Mouse (Mus musculus) gonadal fat pad, adult 2 months (tissue): ENCODE results near the gene Narf. TPM values are rescaled to one million over a fixed set of nuclear protein-coding genes. Genes with fewer than 3 reads are reported as not detected.

ENCODE experiments used
- DNase-seq: peaks from one replicate; pipeline ENCODE4 v3.0.0-alpha.2; 2012; ENCODE audit warnings: low read depth
- polyA plus RNA-seq: library from polyadenylated mRNA; depleted of rRNA; stranded (reverse); fragments of >200 nt; gene quantifications from 2 replicates; pipeline ENCODE4 v1.2.3, GENCODE M21; 2012; rRNA removed

Narf gene
- polyA plus RNA-seq, 1 experiment: 48.1 TPM

- DNase-seq: no peak
Measured at GRCm38 (mm10) chr11:121235475-121236238, 1.4 kb upstream of the Narf start.

- DNase-seq: no peak
Measured at GRCm38 (mm10) chr11:121237345-121238128, 484 bp downstream of the Narf start.

- no peak for DNase-seq
Measured at GRCm38 (mm10) chr11:121239669-121240068, 2.6 kb downstream of the Narf start.

- DNase-seq: no peak
Measured at GRCm38 (mm10) chr11:121250196-121250595, 13.1 kb downstream of the Narf start.

- DNase-seq: no peak
Measured at GRCm38 (mm10) chr11:121259160-121260100, 22.4 kb downstream of the Narf start, which contains the start of gene Foxk2. Gene Foxk2 (plus strand): TSS chr11:121259990.

GRCm38 (mm10) chr11:121260211-121260906 lies 23.3 kb downstream of the Narf start:
- no peak for DNase-seq

- no peak for DNase-seq
Measured at GRCm38 (mm10) chr11:121261074-121261473, 24.0 kb downstream of the Narf start.

- no peak for DNase-seq
Measured at GRCm38 (mm10) chr11:121277516-121277915, 40.5 kb downstream of the Narf start.

- DNase-seq: no peak
Measured at GRCm38 (mm10) chr11:121278011-121278410, 41.0 kb downstream of the Narf start.

- DNase-seq: no peak
Measured at GRCm38 (mm10) chr11:121282911-121283310, 45.9 kb downstream of the Narf start.

GRCm38 (mm10) chr11:121289859-121290258 lies 52.8 kb downstream of the Narf start:
- DNase-seq: no peak

- DNase-seq: no peak
Measured at GRCm38 (mm10) chr11:121294771-121295170, 57.7 kb downstream of the Narf start.

GRCm38 (mm10) chr11:121298493-121298892 lies 61.4 kb downstream of the Narf start:
- no peak for DNase-seq

GRCm38 (mm10) chr11:121300265-121300664 lies 63.2 kb downstream of the Narf start:
- DNase-seq: no peak

GRCm38 (mm10) chr11:121305371-121305770 lies 68.3 kb downstream of the Narf start:
- no peak for DNase-seq

Other genes with a start within 250 kb of the Narf start
- 85.3 and 94.0 TPM in 2 replicates for gene Csnk1d, start 245.9 kb upstream of the Narf start, polyA plus RNA-seq
- gene Cd7, start 197.8 kb upstream of the Narf start, polyA plus RNA-seq: 0.85 and 1.3 TPM in 2 replicates
- 2.6 and 4.5 TPM in 2 replicates for gene Sectm1b, start 173.7 kb upstream of the Narf start, polyA plus RNA-seq
- 4.4 and 5.8 TPM in 2 replicates for gene Sectm1a, start 156.0 kb upstream of the Narf start, polyA plus RNA-seq
- gene Tex19.2, start 118.6 kb upstream of the Narf start, polyA plus RNA-seq: 0.12 and 0.13 TPM in 2 replicates
- 0.05 and 0.06 TPM in 2 replicates for gene Tex19.1, start 91.1 kb upstream of the Narf start, polyA plus RNA-seq
- 0.14 TPM in 1 of 2 replicates, not detected in the other for gene Uts2r, start 77.0 kb upstream of the Narf start, polyA plus RNA-seq
- 22.8 and 36.9 TPM in 2 replicates for gene Hexdc, start 32.8 kb upstream of the Narf start, polyA plus RNA-seq
- gene Ogfod3, start 32.5 kb upstream of the Narf start, polyA plus RNA-seq: 28.8 and 34.4 TPM in 2 replicates
- gene Cybc1, start 7.9 kb upstream of the Narf start, polyA plus RNA-seq: 27.5 and 40.6 TPM in 2 replicates
- 41.4 and 43.9 TPM in 2 replicates for gene Foxk2, start 22.7 kb downstream of the Narf start, polyA plus RNA-seq
- gene Wdr45b, start 117.2 kb downstream of the Narf start, polyA plus RNA-seq: 51.3 and 66.2 TPM in 2 replicates
- gene Rab40b, start 151.0 kb downstream of the Narf start, polyA plus RNA-seq: 9.2 and 9.4 TPM in 2 replicates
- 9.8 and 13.6 TPM in 2 replicates for gene Fn3krp, start 184.1 kb downstream of the Narf start, polyA plus RNA-seq
- 1.9 and 2.4 TPM in 2 replicates for gene Fn3k, start 197.7 kb downstream of the Narf start, polyA plus RNA-seq
- gene Tbcd, start 214.7 kb downstream of the Narf start, polyA plus RNA-seq: 68.5 and 99.9 TPM in 2 replicates